Mouse (Mus musculus): ENCODE measurements around the gene Mettl27. TPM values are rescaled to one million over a fixed set of nuclear protein-coding genes. Genes with fewer than 3 reads are reported as not detected.

Mettl27 gene
- polyA plus RNA-seq, 1 experiment from 2014 or later = 11.1 TPM

- Histone ChIP-seq H3K4me3 (ENCODE audit: low read depth, low read length) (no peak overlapping the region), H3K4me2 (no peak overlapping the region), H3K9me3 (replicated peaks; ENCODE audit: control insufficient read depth, low read length) (no peaks in the 10 kb centered on the region), H3K27me3 (ENCODE audit: control insufficient read depth, insufficient read depth, low read length) (no peaks in the 10 kb centered on the region), H3K4me1 (ENCODE audit: control insufficient read depth, insufficient read depth, low read length) (no peaks in the 10 kb centered on the region), H3K36me3 (ENCODE audit: control insufficient read depth, insufficient read depth, low read length) (no peaks in the 10 kb centered on the region), H3K9ac (ENCODE audit: low read depth, low read length) (no peak overlapping the region), H3K27ac (ENCODE audit: low read depth, low read length) (no peak overlapping the region)
- no peak for ATAC-seq (replicated peaks; ENCODE audit: insufficient number of reproducible peaks, low FRiP score, low TSS enrichment)
- WGBS (ENCODE audit: insufficient replicate concordance) = 68% methylated on average over 8 of the region's 8 CpGs
Measured at GRCm38 (mm10) chr5:134896965-134897364, 35.2 kb upstream of the Mettl27 start.

- H3K9me3 ChIP-seq (replicated peaks; ENCODE audit: control insufficient read depth, low read length) = no peaks in the 10 kb centered on the region
- ATAC-seq (replicated peaks; ENCODE audit: insufficient number of reproducible peaks, low FRiP score, low TSS enrichment) = no peak
- no peaks in the 10 kb centered on the region for H3K27me3 ChIP-seq (ENCODE audit: control insufficient read depth, insufficient read depth, low read length)
- H3K4me3 ChIP-seq (ENCODE audit: low read depth, low read length) = no peak overlapping the region
- WGBS (ENCODE audit: insufficient replicate concordance) = 73% methylated on average over 17 of the region's 17 CpGs
- no peaks in the 10 kb centered on the region for H3K36me3 ChIP-seq (ENCODE audit: control insufficient read depth, insufficient read depth, low read length)
- H3K4me2 ChIP-seq = no peak overlapping the region
- no peak overlapping the region for H3K27ac ChIP-seq (ENCODE audit: low read depth, low read length)
- no peak overlapping the region for H3K9ac ChIP-seq (ENCODE audit: low read depth, low read length)
- no peaks in the 10 kb centered on the region for H3K4me1 ChIP-seq (ENCODE audit: control insufficient read depth, insufficient read depth, low read length)
Measured at GRCm38 (mm10) chr5:134897596-134897995, 34.6 kb upstream of the Mettl27 start.

GRCm38 (mm10) chr5:134901012-134901643 is 31.0 kb upstream of the Mettl27 start:
- 39% methylated on average over 12 of the region's 12 CpGs for WGBS (ENCODE audit: insufficient replicate concordance)
- H3K27ac ChIP-seq (ENCODE audit: low read depth, low read length) = no peak overlapping the region
- H3K9me3 ChIP-seq (replicated peaks; ENCODE audit: control insufficient read depth, low read length) = no peaks in the 10 kb centered on the region
- no peak overlapping the region for H3K4me2 ChIP-seq
- H3K9ac ChIP-seq (ENCODE audit: low read depth, low read length) = no peak overlapping the region
- H3K36me3 ChIP-seq (ENCODE audit: control insufficient read depth, insufficient read depth, low read length) = no peaks in the 10 kb centered on the region
- H3K27me3 ChIP-seq (ENCODE audit: control insufficient read depth, insufficient read depth, low read length) = no peaks in the 10 kb centered on the region
- ATAC-seq (replicated peaks; ENCODE audit: insufficient number of reproducible peaks, low FRiP score, low TSS enrichment) = 0 out of 2 replicates have a peak, but pooled peaks have one; percentile 12
- no peaks in the 10 kb centered on the region for H3K4me1 ChIP-seq (ENCODE audit: control insufficient read depth, insufficient read depth, low read length)
- H3K4me3 ChIP-seq (ENCODE audit: low read depth, low read length) = no peak overlapping the region

GRCm38 (mm10) chr5:134901644-134902027 is 30.5 kb upstream of the Mettl27 start:
- no peak overlapping the region for H3K27ac ChIP-seq (ENCODE audit: low read depth, low read length)
- no peak overlapping the region for H3K9ac ChIP-seq (ENCODE audit: low read depth, low read length)
- H3K27me3 ChIP-seq (ENCODE audit: control insufficient read depth, insufficient read depth, low read length) = 0 out of 2 replicates have a peak, but pooled peaks cover under 1% of the 10 kb centered on the region
- no peaks in the 10 kb centered on the region for H3K9me3 ChIP-seq (replicated peaks; ENCODE audit: control insufficient read depth, low read length)
- H3K4me2 ChIP-seq = no peak overlapping the region
- 73% methylated on average over 8 of the region's 8 CpGs for WGBS (ENCODE audit: insufficient replicate concordance)
- ATAC-seq (replicated peaks; ENCODE audit: insufficient number of reproducible peaks, low FRiP score, low TSS enrichment) = no peak
- H3K4me3 ChIP-seq (ENCODE audit: low read depth, low read length) = no peak overlapping the region
- no peaks in the 10 kb centered on the region for H3K36me3 ChIP-seq (ENCODE audit: control insufficient read depth, insufficient read depth, low read length)
- H3K4me1 ChIP-seq (ENCODE audit: control insufficient read depth, insufficient read depth, low read length) = no peaks in the 10 kb centered on the region

- no peak for ATAC-seq (replicated peaks; ENCODE audit: insufficient number of reproducible peaks, low FRiP score, low TSS enrichment)
- no peak within 1 kb of the TSS for H3K4me2 ChIP-seq
- no peaks in the 10 kb centered on the region for H3K36me3 ChIP-seq (ENCODE audit: control insufficient read depth, insufficient read depth, low read length)
- H3K4me3 ChIP-seq (ENCODE audit: low read depth, low read length) = no peak within 1 kb of the TSS
- H3K27ac ChIP-seq (ENCODE audit: low read depth, low read length) = no peak within 1 kb of the TSS
- 79% methylated on average over 6 of the region's 6 CpGs for WGBS (ENCODE audit: insufficient replicate concordance)
- H3K9ac ChIP-seq (ENCODE audit: low read depth, low read length) = no peak within 1 kb of the TSS
- 0 out of 2 replicates have a peak, but pooled peaks cover 3% of the 10 kb centered on the region for H3K27me3 ChIP-seq (ENCODE audit: control insufficient read depth, insufficient read depth, low read length)
- H3K4me1 ChIP-seq (ENCODE audit: control insufficient read depth, insufficient read depth, low read length) = no peaks in the 10 kb centered on the region
- H3K9me3 ChIP-seq (replicated peaks; ENCODE audit: control insufficient read depth, low read length) = no peaks in the 10 kb centered on the region
Measured at GRCm38 (mm10) chr5:134906633-134907032, 25.5 kb upstream of the Mettl27 start, which contains the start of gene Tmem270. Gene Tmem270, minus strand, starts transcription at chr5:134906733.

GRCm38 (mm10) chr5:134907135-134907534 is 25.0 kb upstream of the Mettl27 start:
- Histone ChIP-seq H3K4me3 (ENCODE audit: low read depth, low read length) (no peak overlapping the region), H3K27ac (ENCODE audit: low read depth, low read length) (no peak overlapping the region), H3K4me1 (ENCODE audit: control insufficient read depth, insufficient read depth, low read length) (no peaks in the 10 kb centered on the region), H3K4me2 (no peak overlapping the region), H3K36me3 (ENCODE audit: control insufficient read depth, insufficient read depth, low read length) (no peaks in the 10 kb centered on the region), H3K9ac (ENCODE audit: low read depth, low read length) (no peak overlapping the region), H3K27me3 (ENCODE audit: control insufficient read depth, insufficient read depth, low read length) (0 out of 2 replicates have a peak, but pooled peaks cover 3% of the 10 kb centered on the region), H3K9me3 (replicated peaks; ENCODE audit: control insufficient read depth, low read length) (no peaks in the 10 kb centered on the region)
- WGBS (ENCODE audit: insufficient replicate concordance) = 2% methylated on average over 13 of the region's 13 CpGs
- 0 out of 2 replicates have a peak, but pooled peaks have one; percentile 35 for ATAC-seq (replicated peaks; ENCODE audit: insufficient number of reproducible peaks, low FRiP score, low TSS enrichment)

GRCm38 (mm10) chr5:134911901-134912300 is 20.3 kb upstream of the Mettl27 start:
- H3K4me3 ChIP-seq (ENCODE audit: low read depth, low read length) = no peak overlapping the region
- H3K27ac ChIP-seq (ENCODE audit: low read depth, low read length) = no peak overlapping the region
- H3K9ac ChIP-seq (ENCODE audit: low read depth, low read length) = no peak overlapping the region
- WGBS (ENCODE audit: insufficient replicate concordance) = 96% methylated on average over 2 of the region's 2 CpGs
- H3K4me2 ChIP-seq = no peak overlapping the region
- H3K4me1 ChIP-seq (ENCODE audit: control insufficient read depth, insufficient read depth, low read length) = no peaks in the 10 kb centered on the region
- no peaks in the 10 kb centered on the region for H3K36me3 ChIP-seq (ENCODE audit: control insufficient read depth, insufficient read depth, low read length)
- ATAC-seq (replicated peaks; ENCODE audit: insufficient number of reproducible peaks, low FRiP score, low TSS enrichment) = no peak
- no peaks in the 10 kb centered on the region for H3K27me3 ChIP-seq (ENCODE audit: control insufficient read depth, insufficient read depth, low read length)
- H3K9me3 ChIP-seq (replicated peaks; ENCODE audit: control insufficient read depth, low read length) = no peaks in the 10 kb centered on the region

- no peaks in the 10 kb centered on the region; the same call in 1 of the 2 replicates for H3K9me3 ChIP-seq (replicated peaks; ENCODE audit: control insufficient read depth, low read length)
- ATAC-seq (replicated peaks; ENCODE audit: insufficient number of reproducible peaks, low FRiP score, low TSS enrichment) = no peak
- H3K9ac ChIP-seq (ENCODE audit: low read depth, low read length) = peak overlapping the region; percentile 58; the same call in 1 of the 2 replicates
- no peaks in the 10 kb centered on the region for H3K36me3 ChIP-seq (ENCODE audit: control insufficient read depth, insufficient read depth, low read length)
- H3K4me3 ChIP-seq (ENCODE audit: low read depth, low read length) = peak overlapping the region; percentile 30; the same call in 1 of the 2 replicates
- H3K27ac ChIP-seq (ENCODE audit: low read depth, low read length) = peak overlapping the region; percentile 83
- WGBS (ENCODE audit: insufficient replicate concordance) = 75% methylated on average over 3 of the region's 3 CpGs
- no peaks in the 10 kb centered on the region for H3K4me1 ChIP-seq (ENCODE audit: control insufficient read depth, insufficient read depth, low read length)
- peak overlapping the region; percentile 32 for H3K4me2 ChIP-seq
- H3K27me3 ChIP-seq (ENCODE audit: control insufficient read depth, insufficient read depth, low read length) = no peaks in the 10 kb centered on the region
Measured at GRCm38 (mm10) chr5:134913352-134913751, 18.8 kb upstream of the Mettl27 start.

- no peaks in the 10 kb centered on the region for H3K36me3 ChIP-seq (ENCODE audit: control insufficient read depth, insufficient read depth, low read length)
- H3K4me2 ChIP-seq = peak overlapping the region; percentile 32; the same call in 1 of the 2 replicates
- H3K4me1 ChIP-seq (ENCODE audit: control insufficient read depth, insufficient read depth, low read length) = no peaks in the 10 kb centered on the region
- peak overlapping the region; percentile 30 for H3K4me3 ChIP-seq (ENCODE audit: low read depth, low read length)
- H3K27me3 ChIP-seq (ENCODE audit: control insufficient read depth, insufficient read depth, low read length) = no peaks in the 10 kb centered on the region
- H3K9me3 ChIP-seq (replicated peaks; ENCODE audit: control insufficient read depth, low read length) = no peaks in the 10 kb centered on the region; the same call in 1 of the 2 replicates
- peak overlapping the region; percentile 58; the same call in 1 of the 2 replicates for H3K9ac ChIP-seq (ENCODE audit: low read depth, low read length)
- peak; percentile 80 for ATAC-seq (replicated peaks; ENCODE audit: insufficient number of reproducible peaks, low FRiP score, low TSS enrichment)
- 46% methylated on average over 4 of the region's 4 CpGs for WGBS (ENCODE audit: insufficient replicate concordance)
- H3K27ac ChIP-seq (ENCODE audit: low read depth, low read length) = peak overlapping the region; percentile 83
Measured at GRCm38 (mm10) chr5:134913753-134914152, 18.4 kb upstream of the Mettl27 start.
